Mouse (Mus musculus) intestine, embryonic 14.5 days (tissue): Measurements from ENCODE around the gene Cdc40. TPM values are rescaled to one million over a fixed set of nuclear protein-coding genes. Genes with fewer than 3 reads are reported as not detected.

ENCODE experiments used
- ATAC-seq: fragments of 200-750 bp; cut with Nextera tagmentation; replicated peaks from 2 replicates; pipeline ENCODE4 v1.8.0; 2017; ENCODE audit warnings: low read depth, moderate number of reproducible peaks, moderate TSS enrichment, moderate library complexity; ENCODE audit not compliant: low FRiP score, low TSS enrichment
- DNase-seq: peaks from one replicate; pipeline ENCODE4 v3.0.0-alpha.2; 2018; ENCODE audit warnings: low spot score
- H3K27ac ChIP-seq: fragments of 300-500 bp; sonication (generic); 2 replicates; pipeline ENCODE4 v1.5.1; 2014; ENCODE audit warnings: low read depth, mild to moderate bottlenecking, control low read depth
- H3K27me3 ChIP-seq: fragments of 300-500 bp; sonication (generic); replicated peaks from 2 replicates; pipeline ENCODE4 v1.6.1; 2014; ENCODE audit warnings: low read length, control low read depth; ENCODE audit not compliant: control insufficient read depth, insufficient read depth
- H3K36me3 ChIP-seq: fragments of 300-500 bp; sonication (generic); 2 replicates; pipeline ENCODE4 v1.6.1; 2014; ENCODE audit warnings: low read length, control low read depth; ENCODE audit not compliant: control insufficient read depth, insufficient read depth
- H3K4me1 ChIP-seq: fragments of 300-500 bp; sonication (generic); replicated peaks from 2 replicates; pipeline ENCODE4 v1.6.1; 2014; ENCODE audit warnings: low read length, control low read depth, mixed read lengths; ENCODE audit not compliant: control insufficient read depth, insufficient read depth
- H3K4me2 ChIP-seq: fragments of 300-500 bp; sonication (generic); 2 replicates; pipeline ENCODE4 v1.6.1; 2014; ENCODE audit warnings: low read length
- H3K4me3 ChIP-seq: fragments of 300-500 bp; sonication (generic); 2 replicates; pipeline ENCODE4 v1.5.1; 2014; ENCODE audit warnings: low read depth, low read length, control low read depth, mixed read lengths
- H3K9ac ChIP-seq: fragments of 300-500 bp; sonication (generic); 2 replicates; pipeline ENCODE4 v1.6.1; 2014; ENCODE audit warnings: mild to moderate bottlenecking, low read length
- H3K9me3 ChIP-seq: fragments of 300-500 bp; sonication (generic); 2 replicates; pipeline ENCODE4 v1.6.1; 2016; ENCODE audit warnings: low read length, control low read depth; ENCODE audit not compliant: control insufficient read depth
- whole genome bisulfite sequencing: fragments of 180-500 bp; shearing (Covaris S2); extraction: QIAGEN DNeasy Blood & Tissue Kit; methylation state at CpG from one replicate; pipeline ENCODE4 v1.1.7; 2014; 5-methylcytosine and 5-hydroxymethylcytosine counted together
- polyA plus RNA-seq: library from polyadenylated mRNA; unstranded; fragments of >200 nt; fragmentation: Nextera tagmentation; extraction: Ambion mirVana; gene quantifications from 2 replicates; pipeline ENCODE4 v1.2.1, GENCODE M21; 2014

Cdc40 gene
- polyA plus RNA-seq, 1 experiment from 2014 or later = 32.0 TPM

DNA sequence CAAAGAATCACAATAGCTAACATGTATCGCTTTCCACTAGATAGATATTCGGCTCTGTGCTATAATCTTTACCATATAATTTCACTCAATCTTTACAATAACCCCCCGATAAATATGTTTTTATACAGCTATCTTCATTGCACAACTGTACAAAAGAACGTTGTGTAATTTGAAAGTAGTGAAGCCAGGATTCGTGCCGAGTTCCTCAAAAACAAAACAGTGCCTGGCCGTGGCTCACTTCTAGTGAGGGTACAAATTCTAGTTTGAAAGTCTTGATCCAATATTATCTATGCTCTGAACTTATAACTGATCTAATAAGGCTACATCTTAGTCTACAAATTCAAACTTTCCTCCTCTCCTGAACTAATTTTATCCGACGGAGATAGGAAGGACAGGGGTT is 778 bp downstream of the Cdc40 start:
- WGBS = 15% methylated on average over 9 of the region's 9 CpGs
- peak overlapping the region; percentile 91 for H3K4me3 ChIP-seq
- H3K36me3 ChIP-seq = peaks cover 10% of the 10 kb centered on the region
- peak overlapping the region; percentile 76 for H3K4me2 ChIP-seq
- no peaks in the 10 kb centered on the region for H3K27me3 ChIP-seq
- DNase-seq (no peak), ATAC-seq (no peak)
- H3K9ac ChIP-seq = peak overlapping the region; percentile 77
- no peaks in the 10 kb centered on the region for H3K9me3 ChIP-seq
- peak overlapping the region; percentile 62 for H3K27ac ChIP-seq
- peaks cover 12% of the 10 kb centered on the region; the same call in 1 of the 2 replicates for H3K4me1 ChIP-seq

DNA sequence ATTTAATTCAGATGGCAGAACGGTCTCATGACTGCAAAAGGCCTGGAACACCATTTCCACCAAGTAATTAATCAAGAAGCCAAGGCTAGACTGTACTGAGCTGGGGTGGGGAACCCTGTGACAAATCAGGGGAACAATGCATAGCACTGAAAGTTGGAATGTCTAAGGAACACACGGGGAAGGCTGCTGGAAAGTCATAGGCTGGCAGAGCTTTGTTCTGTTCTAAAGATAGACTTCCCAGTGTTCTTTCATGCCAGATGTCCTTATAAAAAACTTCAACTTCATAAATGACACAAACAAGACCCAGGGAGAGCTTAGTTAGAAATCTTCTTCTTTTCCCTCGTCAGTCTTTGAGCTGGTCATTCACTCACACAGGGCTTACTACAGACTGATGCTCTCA is 1.9 kb downstream of the Cdc40 start:
- DNase-seq = no peak
- Histone ChIP-seq H3K9me3 (no peaks in the 10 kb centered on the region), H3K4me2 (peak overlapping the region; percentile 76), H3K9ac (no peak overlapping the region), H3K27ac (no peak overlapping the region), H3K4me3 (no peak overlapping the region), H3K27me3 (no peaks in the 10 kb centered on the region), H3K4me1 (peaks cover 12% of the 10 kb centered on the region; the same call in 1 of the 2 replicates), H3K36me3 (peaks cover 10% of the 10 kb centered on the region)
- no peak for ATAC-seq
- WGBS = 68% methylated on average over 3 of the region's 3 CpGs

DNA sequence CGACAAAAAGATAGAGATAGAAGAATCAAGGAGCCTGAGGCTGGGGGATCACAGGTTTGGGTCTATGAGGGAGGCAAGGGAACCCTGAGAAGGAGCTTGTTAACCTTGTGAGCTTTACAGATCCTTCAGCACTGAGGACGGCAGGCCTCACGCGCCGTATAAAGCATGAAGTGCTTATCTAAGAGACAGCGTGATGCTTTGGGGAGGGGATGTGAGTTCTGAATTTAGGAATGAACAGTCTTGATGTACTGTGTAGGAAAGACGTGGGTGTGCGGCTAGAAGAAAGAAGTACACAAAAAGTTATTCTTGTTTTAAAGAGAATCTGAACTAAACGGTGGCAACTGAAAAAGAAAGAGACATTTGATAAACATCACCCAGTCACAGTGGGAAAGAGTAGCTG is 3.1 kb downstream of the Cdc40 start:
- peaks cover 10% of the 10 kb centered on the region for H3K36me3 ChIP-seq
- DNase-seq (no peak), ATAC-seq (no peak)
- no peaks in the 10 kb centered on the region for H3K27me3 ChIP-seq
- WGBS = 86% methylated on average over 9 of the region's 9 CpGs
- no peak overlapping the region for H3K9ac ChIP-seq
- H3K4me1 ChIP-seq = peaks cover 12% of the 10 kb centered on the region; the same call in 1 of the 2 replicates
- no peaks in the 10 kb centered on the region for H3K9me3 ChIP-seq
- H3K4me3 ChIP-seq = no peak overlapping the region
- no peak overlapping the region for H3K27ac ChIP-seq
- H3K4me2 ChIP-seq = no peak overlapping the region

DNA sequence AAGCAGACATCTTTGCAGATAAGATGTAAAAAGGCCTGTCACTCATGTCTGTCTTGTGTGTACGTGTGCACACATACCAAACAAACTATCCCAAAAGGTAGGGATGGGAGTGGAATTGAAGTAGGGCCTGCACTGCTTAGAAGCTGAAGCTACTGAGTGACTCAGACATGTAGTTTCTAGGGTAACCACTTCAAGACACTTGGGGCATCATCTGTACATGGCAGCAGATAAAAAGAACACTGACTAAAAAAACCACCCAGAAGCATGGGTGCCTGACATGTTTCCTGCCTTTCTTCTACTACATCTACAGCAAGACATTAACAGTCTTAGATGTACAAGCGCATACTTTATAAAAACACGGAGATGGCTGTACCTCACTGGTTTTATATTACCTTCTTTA is 4.9 kb downstream of the Cdc40 start:
- DNase-seq (no peak), ATAC-seq (no peak)
- peaks cover 10% of the 10 kb centered on the region for H3K36me3 ChIP-seq
- H3K9ac ChIP-seq = no peak overlapping the region
- 79% methylated on average over 3 of the region's 3 CpGs for WGBS
- peaks cover 12% of the 10 kb centered on the region; the same call in 1 of the 2 replicates for H3K4me1 ChIP-seq
- no peak overlapping the region for H3K27ac ChIP-seq
- H3K4me2 ChIP-seq = no peak overlapping the region
- H3K4me3 ChIP-seq = no peak overlapping the region
- H3K9me3 ChIP-seq = no peaks in the 10 kb centered on the region
- no peaks in the 10 kb centered on the region for H3K27me3 ChIP-seq

DNA sequence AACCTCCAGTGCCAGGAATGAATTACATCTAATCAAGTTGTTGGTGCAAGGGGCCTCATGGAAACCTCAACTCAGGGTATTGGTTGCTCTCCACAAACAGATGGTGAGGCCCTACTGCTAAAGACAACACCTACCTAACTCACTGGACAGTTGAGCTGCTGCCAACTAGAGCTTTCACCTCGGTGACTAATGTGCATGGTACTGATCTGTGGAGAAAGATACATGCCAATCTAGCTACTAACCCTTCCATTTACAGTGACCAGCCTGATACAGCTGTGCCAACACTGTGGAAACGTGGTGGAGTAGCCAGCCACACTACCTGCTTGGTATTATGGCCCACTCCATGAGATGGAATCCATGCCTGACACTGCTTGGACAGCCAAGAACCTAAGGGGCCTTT is 11.1 kb downstream of the Cdc40 start:
- Histone ChIP-seq H3K4me2 (no peak overlapping the region), H3K27me3 (no peaks in the 10 kb centered on the region), H3K27ac (no peak overlapping the region), H3K36me3 (no peaks in the 10 kb centered on the region), H3K9ac (no peak overlapping the region), H3K4me1 (no peaks in the 10 kb centered on the region), H3K4me3 (no peak overlapping the region), H3K9me3 (no peaks in the 10 kb centered on the region)
- WGBS = 94% methylated on average over 2 of the region's 2 CpGs
- ATAC-seq (no peak), DNase-seq (no peak)

DNA sequence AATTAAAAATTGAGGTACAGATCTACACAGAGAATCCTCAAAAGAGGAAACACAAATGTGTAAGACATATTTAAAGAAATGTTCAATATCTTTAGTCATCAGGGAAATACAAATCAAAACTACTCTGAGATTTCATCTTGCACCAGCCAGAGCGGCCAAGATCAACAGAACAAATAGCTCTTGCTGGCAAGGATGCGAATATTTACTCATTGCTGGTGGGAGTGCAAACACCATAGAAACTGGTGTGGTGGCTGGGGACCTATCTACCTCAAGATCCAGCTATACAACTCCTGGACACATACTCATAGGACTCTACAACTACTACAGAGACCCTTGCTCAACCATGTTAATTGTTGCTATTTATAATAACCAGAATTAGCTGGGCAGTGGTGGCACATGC is 11.8 kb downstream of the Cdc40 start:
- H3K4me3 ChIP-seq = no peak overlapping the region
- no peaks in the 10 kb centered on the region; the same call in 1 of the 2 replicates for H3K36me3 ChIP-seq
- no peak for DNase-seq
- no peak overlapping the region for H3K9ac ChIP-seq
- no peak overlapping the region for H3K4me2 ChIP-seq
- no peaks in the 10 kb centered on the region for H3K9me3 ChIP-seq
- 87% methylated on average over 2 of the region's 2 CpGs for WGBS
- ATAC-seq = no peak
- H3K27me3 ChIP-seq = no peaks in the 10 kb centered on the region
- no peak overlapping the region for H3K27ac ChIP-seq
- no peaks in the 10 kb centered on the region for H3K4me1 ChIP-seq

DNA sequence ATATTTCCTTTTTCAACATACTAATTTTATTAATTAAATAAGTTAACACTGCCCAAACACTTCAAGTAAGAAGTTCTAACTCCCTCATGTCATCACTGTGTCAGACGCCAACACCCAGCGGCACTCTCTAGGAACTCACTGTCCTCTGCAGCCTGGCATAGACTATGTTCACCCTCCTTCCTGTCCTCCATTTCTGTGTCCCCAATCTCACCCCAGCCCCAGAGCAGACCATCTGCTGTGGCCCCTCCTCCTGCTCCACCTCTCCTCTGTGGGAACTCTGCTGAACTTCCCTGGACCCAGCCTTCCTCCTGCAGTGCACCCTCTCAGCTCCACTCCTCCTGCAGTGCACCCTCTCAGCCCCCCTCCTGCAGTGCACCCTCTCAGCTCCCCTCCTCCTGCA is 15.0 kb downstream of the Cdc40 start:
- 89% methylated on average over 2 of the region's 2 CpGs for WGBS
- no peaks in the 10 kb centered on the region for H3K9me3 ChIP-seq

DNA sequence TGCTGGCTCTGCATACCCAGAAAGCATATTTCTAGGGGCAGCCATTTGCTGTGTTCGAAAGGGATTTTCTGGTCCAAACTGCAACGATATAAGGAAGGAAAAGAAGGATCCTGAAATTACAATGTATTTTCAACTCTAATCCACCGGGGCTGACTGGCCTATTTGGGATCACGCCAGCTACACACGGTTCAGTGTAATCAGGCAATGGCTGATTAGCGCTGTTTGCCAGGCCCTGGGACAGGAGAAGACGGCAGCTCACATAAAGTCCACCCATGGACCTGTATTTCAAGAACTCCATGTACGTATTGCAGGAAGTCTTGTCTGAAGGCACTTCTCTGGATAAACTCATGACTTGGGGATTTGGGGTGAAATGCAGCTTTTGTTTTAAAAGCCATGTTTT is 25.5 kb downstream of the Cdc40 start:
- Histone ChIP-seq H3K4me1 (no peaks in the 10 kb centered on the region), H3K27me3 (no peaks in the 10 kb centered on the region), H3K4me2 (no peak overlapping the region), H3K9ac (no peak overlapping the region), H3K9me3 (no peaks in the 10 kb centered on the region), H3K27ac (no peak overlapping the region), H3K36me3 (peaks cover 4% of the 10 kb centered on the region; the same call in 1 of the 2 replicates), H3K4me3 (no peak overlapping the region)
- DNase-seq (no peak), ATAC-seq (no peak)
- WGBS = 82% methylated on average over 8 of the region's 8 CpGs

More for the DNA sequence above, 15.0 kb downstream of the Cdc40 start:
- Histone ChIP-seq H3K4me3 (no peak overlapping the region), H3K36me3 (peaks cover 7% of the 10 kb centered on the region; the same call in 1 of the 2 replicates), H3K9ac (no peak overlapping the region), H3K4me1 (no peaks in the 10 kb centered on the region), H3K27me3 (no peaks in the 10 kb centered on the region), H3K27ac (no peak overlapping the region), H3K4me2 (no peak overlapping the region)
- no peak for ATAC-seq
- DNase-seq = no peak

DNA sequence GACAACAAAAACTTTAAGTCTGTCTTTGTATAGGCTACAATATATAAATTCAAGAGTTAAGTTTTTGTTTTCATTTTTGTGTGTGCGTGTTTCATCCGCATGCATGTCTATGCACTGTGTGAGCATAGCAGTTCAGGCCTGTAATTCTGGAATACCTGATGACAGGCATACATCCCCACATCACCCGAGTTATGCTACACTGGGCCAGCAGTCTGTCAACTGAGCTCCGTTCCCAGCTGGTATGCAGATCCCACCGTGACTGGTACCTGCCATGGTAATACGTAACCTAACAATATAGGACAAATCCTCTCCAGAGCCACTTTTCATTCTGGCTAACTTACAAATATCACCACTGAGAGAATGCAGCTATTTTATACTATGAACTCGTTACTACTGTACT is 26.4 kb downstream of the Cdc40 start:
- H3K4me1 ChIP-seq = no peaks in the 10 kb centered on the region
- DNase-seq (no peak), ATAC-seq (no peak)
- H3K36me3 ChIP-seq = peaks cover 4% of the 10 kb centered on the region; the same call in 1 of the 2 replicates
- no peaks in the 10 kb centered on the region for H3K9me3 ChIP-seq
- H3K9ac ChIP-seq = no peak overlapping the region
- no peaks in the 10 kb centered on the region for H3K27me3 ChIP-seq
- no peak overlapping the region for H3K4me3 ChIP-seq
- H3K4me2 ChIP-seq = no peak overlapping the region
- whole genome bisulfite sequencing = 91% methylated on average over 7 of the region's 7 CpGs
- no peak overlapping the region for H3K27ac ChIP-seq
